Mouse (Mus musculus) brain, embryonic 14.5 days (tissue): ENCODE results near the gene 4921507P07Rik.

Experiments used
- CTCF ChIP-seq: fragments of 200-500 bp; IDR thresholded peaks from 2 replicates; pipeline ENCODE4 v1.5.1; 2012; ENCODE audit warnings: inconsistent platforms, mild to moderate bottlenecking, moderate library complexity, borderline replicate concordance; ENCODE audit not compliant: insufficient read depth, insufficient read length; ENCODE audit errors: extremely low read depth
- POLR2A ChIP-seq: fragments of 200-500 bp; IDR thresholded peaks from 2 replicates; pipeline ENCODE4 v1.6.1; 2012; ENCODE audit warnings: mild to moderate bottlenecking, inconsistent platforms, borderline replicate concordance; ENCODE audit not compliant: poor library complexity, insufficient read depth, insufficient read length, severe bottlenecking; ENCODE audit errors: extremely low read depth

DNA sequence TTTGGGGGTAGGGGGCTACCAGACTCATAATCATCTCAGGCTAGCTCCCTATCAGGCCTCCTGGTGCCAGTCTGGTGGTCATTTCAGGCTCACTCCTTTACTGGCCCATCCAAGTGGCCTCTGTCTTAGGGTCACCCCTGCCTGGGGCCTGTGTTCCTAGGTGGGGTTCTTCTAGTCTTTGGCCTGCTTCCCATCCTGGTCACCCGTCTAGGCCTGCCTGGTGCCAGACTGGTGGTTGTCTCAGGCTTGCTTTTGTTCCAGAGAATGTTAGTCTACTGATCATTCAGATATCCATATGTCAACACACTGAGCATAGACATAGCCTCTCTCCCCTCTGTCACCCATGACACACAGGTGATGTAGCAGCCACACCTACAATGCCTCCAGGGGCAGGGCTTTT is 56.8 kb downstream of the 4921507P07Rik start:
- TF ChIP-seq POLR2A (no peak), CTCF (no peak)
